Mouse (Mus musculus): ENCODE results near the gene S100a4. TPM values are rescaled to one million over a fixed set of nuclear protein-coding genes. Genes with fewer than 3 reads are reported as not detected.

S100a4 gene
- total RNA-seq, 2 experiments from 2014 or later, result 2,878 to 3,469 TPM

DNA sequence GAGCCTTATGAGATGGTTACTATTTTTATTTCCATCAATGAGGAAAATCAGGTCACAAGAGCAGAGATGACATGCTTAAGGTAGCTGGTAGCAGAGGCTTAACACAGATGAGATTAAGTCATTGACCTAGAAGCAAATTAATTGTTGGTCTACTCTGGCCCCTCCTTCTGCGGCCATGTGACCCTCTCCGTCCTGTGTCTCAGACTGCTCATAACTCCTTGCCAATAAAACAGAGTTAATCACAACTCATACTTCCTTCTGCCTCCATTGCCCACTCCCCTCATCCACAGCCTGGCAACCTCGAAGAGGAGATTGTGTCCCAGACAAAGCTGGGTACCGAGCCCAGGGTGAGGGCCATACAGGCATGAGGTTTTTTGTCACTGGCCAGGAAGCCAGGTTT lies 5.4 kb upstream of the S100a4 start:
- peak; percentile 42; the same call in 1 of the 2 replicates for ATAC-seq (ENCODE audit: poor library complexity, severe bottlenecking)

GRCm38 (mm10) chr3:90599401-90599800 lies 4.2 kb upstream of the S100a4 start:
- no peak for ATAC-seq (ENCODE audit: poor library complexity, severe bottlenecking)

GRCm38 (mm10) chr3:90600036-90600435 lies 3.5 kb upstream of the S100a4 start:
- ATAC-seq (ENCODE audit: poor library complexity, severe bottlenecking), result no peak

DNA sequence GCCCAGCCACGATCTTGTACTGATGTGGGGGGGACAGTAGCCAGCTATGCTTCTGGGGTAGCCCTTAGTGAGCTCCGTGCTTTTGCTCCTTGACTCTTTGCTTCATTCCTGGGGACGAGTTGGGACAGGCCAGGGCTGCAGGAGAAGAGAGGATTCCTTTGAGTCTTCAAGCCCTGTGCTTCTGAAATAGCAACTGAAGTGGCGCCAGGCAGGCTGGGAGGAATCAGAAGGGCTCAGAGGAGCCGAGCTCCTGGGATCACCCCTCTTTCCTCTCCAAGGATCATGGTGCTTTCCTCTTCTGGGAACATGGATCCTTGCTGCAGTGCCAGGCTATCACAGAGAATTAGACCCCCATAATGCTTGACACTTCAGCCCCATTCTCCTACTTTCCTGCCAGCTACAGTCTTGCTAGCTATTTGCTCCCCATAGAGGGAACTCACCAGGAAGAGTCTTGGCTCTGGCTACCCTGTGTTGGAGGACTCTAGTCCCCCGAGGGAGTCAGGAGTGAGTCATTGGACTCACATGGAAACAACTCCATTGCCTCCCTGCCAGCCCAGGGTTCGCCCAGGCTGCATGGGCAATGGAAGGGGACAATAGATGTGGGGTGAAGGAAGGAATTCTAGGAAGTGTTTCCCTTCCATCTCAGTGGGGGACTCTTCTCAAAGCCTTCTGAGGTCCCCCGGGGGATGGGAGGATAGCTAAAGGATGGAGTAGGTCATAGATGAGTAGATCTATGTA lies 2.9 kb upstream of the S100a4 start:
- no peak for ATAC-seq (ENCODE audit: poor library complexity, severe bottlenecking)

- ATAC-seq (ENCODE audit: poor library complexity, severe bottlenecking), result no peak
Observed at GRCm38 (mm10) chr3:90601486-90602110, 2.0 kb upstream of the S100a4 start, which contains the start of gene Gm42674. Gene Gm42674, plus strand, starts transcription at chr3:90601904.

DNA sequence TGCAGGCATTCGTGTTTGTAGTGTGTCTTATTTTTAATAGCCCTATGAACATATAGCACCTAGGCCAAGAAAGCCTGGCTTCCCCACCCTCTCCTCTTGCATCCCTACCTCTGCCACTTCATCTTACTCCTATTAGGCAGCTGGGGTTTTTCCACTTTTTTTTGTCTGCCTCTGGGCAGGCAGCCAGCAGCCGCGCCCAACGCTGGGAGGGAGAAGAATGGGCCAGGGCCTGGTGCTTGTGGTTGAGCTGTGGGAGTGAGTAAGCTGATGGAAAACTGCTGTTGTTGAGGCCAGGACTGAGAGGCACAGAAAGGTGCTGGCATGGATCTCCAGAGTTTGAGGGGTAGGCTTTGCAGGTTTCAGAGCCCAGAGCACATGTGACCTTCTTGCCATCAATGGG lies 845 bp downstream of the S100a4 start:
- peak; percentile 53 for ATAC-seq (ENCODE audit: poor library complexity, severe bottlenecking)

DNA sequence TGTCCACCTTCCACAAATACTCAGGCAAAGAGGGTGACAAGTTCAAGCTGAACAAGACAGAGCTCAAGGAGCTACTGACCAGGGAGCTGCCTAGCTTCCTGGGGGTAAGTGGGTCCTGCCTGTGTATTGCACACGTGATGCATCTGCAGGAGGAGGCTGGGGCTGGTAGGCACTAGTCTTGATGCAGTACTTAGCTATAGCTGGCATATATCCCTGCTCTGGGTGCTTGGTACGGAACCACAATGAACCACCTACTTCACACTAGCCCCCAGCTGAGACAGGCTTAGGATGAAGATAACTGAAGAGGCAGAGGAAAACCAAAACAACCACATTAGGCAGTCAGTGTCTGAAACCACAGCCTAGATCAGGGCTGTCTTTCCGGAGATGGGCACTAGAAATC lies 1.5 kb downstream of the S100a4 start:
- ATAC-seq (ENCODE audit: poor library complexity, severe bottlenecking), result peak; percentile 37

GRCm38 (mm10) chr3:90605736-90606135 lies 2.2 kb downstream of the S100a4 start:
- no peak for ATAC-seq (ENCODE audit: poor library complexity, severe bottlenecking)

- ATAC-seq (ENCODE audit: poor library complexity, severe bottlenecking), result no peak
Observed at GRCm38 (mm10) chr3:90606185-90606584, 2.6 kb downstream of the S100a4 start.

GRCm38 (mm10) chr3:90607361-90607760 lies 3.8 kb downstream of the S100a4 start:
- ATAC-seq (ENCODE audit: poor library complexity, severe bottlenecking), result no peak

GRCm38 (mm10) chr3:90608223-90608622 lies 4.7 kb downstream of the S100a4 start, which contains the start of gene S100a5:
Gene S100a5, plus strand, starts transcription at chr3:90608523.
- no peak for ATAC-seq (ENCODE audit: poor library complexity, severe bottlenecking)

GRCm38 (mm10) chr3:90609102-90609501 lies 5.5 kb downstream of the S100a4 start:
- ATAC-seq (ENCODE audit: poor library complexity, severe bottlenecking), result no peak

- ATAC-seq (ENCODE audit: poor library complexity, severe bottlenecking), result no peak
Observed at GRCm38 (mm10) chr3:90611494-90611893, 7.9 kb downstream of the S100a4 start.

DNA sequence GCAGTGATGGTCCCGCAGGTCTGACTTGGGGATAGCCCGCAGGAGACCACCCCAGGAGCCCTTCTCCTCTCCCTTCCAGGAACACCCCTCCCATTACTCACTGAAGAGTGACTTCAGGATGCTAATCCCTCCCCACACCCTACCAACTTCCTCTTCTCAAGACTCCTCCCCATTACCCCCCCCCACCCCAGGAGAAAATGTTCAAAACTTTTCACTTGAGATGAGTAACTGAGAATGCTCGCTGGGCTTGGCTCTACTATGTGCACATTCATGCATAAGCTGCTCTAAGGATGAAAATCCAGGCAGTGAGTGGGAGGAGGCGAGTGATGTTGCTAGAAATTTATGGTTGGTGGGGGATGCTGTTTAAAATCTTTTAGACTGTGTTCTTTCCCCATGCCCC lies 8.5 kb downstream of the S100a4 start:
- peak; percentile 41 for ATAC-seq (ENCODE audit: poor library complexity, severe bottlenecking)

- peak; percentile 77 for ATAC-seq (ENCODE audit: poor library complexity, severe bottlenecking)
Observed at GRCm38 (mm10) chr3:90612728-90613291, 9.2 kb downstream of the S100a4 start, which contains the start of gene S100a6. Gene S100a6, plus strand, starts transcription at chr3:90612882.

GRCm38 (mm10) chr3:90613461-90614147 lies 10.0 kb downstream of the S100a4 start:
- 0 out of 2 replicates have a peak, but pooled peaks have one; percentile 19 for ATAC-seq (ENCODE audit: poor library complexity, severe bottlenecking)

DNA sequence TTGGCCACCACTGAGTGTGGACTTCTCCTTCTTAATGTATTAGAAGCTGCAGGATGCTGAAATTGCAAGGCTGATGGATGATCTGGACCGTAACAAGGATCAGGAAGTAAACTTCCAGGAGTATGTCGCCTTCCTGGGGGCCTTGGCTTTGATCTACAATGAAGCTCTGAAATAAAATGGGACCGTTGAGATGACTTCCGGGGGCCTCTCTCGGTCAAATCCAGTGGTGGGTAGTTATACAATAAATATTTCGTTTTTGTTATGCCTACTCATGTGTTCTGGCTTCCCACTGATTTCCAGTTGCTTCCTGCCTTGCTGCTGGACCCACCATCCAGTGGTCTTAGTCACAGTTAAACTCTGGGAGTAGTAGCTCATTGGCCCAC lies 10.6 kb downstream of the S100a4 start:
- ATAC-seq (ENCODE audit: poor library complexity, severe bottlenecking), result no peak

DNA sequence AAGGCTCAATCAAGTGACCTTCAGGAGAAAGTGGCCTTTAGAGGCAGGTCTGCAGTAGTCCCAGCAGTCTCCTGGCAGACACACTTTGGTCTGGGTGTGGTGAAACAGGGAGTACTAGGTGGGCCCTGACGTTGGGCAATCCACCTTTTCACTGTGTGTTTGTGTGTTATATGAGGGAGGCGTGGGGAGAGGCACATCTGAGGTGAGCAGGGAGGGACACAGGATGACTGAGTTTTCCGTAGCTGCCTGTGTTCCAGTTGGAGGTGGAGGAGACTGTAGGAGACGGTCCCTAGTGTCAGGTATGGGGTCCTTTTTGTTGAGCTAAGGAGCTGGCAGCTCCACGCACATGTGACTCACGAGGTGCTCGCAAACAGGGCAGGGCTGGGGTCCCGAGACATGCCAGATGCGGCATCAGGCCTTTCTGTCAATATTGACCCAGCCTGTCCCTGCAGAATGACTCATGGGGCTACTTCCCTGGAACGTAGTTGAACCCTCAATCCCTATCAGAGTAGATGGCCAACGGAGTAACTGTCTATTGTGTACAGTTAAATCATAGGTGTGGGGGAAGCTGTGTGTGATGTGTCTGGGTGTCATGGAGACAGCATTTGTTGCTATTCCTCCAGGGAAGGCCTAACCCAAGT lies 11.2 kb downstream of the S100a4 start:
- ATAC-seq (ENCODE audit: poor library complexity, severe bottlenecking), result no peak

DNA sequence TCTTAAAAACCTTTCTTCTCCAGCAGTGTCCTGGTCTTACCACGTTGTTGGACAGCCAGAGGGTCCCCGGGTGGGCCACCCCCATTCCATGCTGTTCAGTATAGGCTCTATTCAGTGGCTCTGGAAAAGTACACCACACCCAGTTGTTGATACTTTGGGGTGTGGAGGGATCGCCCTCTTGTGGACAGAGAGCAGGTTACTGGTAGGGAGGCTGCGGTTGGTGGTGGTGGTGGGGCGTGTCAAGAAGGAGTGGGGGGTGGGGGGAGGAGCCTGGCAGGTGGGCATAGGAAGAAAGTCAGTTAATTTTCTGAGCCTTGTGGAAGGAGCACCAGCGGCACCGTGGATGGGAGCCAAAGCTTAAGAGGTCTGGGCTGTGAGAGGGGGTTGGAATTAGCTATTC lies 11.8 kb downstream of the S100a4 start:
- peak; percentile 56 for ATAC-seq (ENCODE audit: poor library complexity, severe bottlenecking)

GRCm38 (mm10) chr3:90615911-90616310 lies 12.3 kb downstream of the S100a4 start:
- ATAC-seq (ENCODE audit: poor library complexity, severe bottlenecking), result no peak

GRCm38 (mm10) chr3:90617586-90617985 lies 14.0 kb downstream of the S100a4 start:
- peak; percentile 34; the same call in 1 of the 2 replicates for ATAC-seq (ENCODE audit: poor library complexity, severe bottlenecking)

All from megakaryocyte, adult 5-6 weeks (primary cell).